Mouse (Mus musculus) left cerebral cortex, postnatal 25 days (tissue): ENCODE measurements at regions not wholly inside any gene's neighbourhood (a gene's known extent, or its start where the extent isn't known, plus 50 kb on each side); places are given as distances from the start of the nearest gene placed in this dataset.
"Not testable (repeated sequence)": the region's sequence is repeated elsewhere in the genome, so short reads cannot be mapped to it uniquely, and the experiment has no call there.

ENCODE experiments used
- DNase-seq, 2 experiments: peaks; one replicate each; pipeline ENCODE4 v3.0.0; 2022; ENCODE audit warnings: low spot score in 2 of 2, mixed read lengths in 1 of 2
- intact Hi-C: fragments of 180-260 bp; cut with DNase I; formaldehyde crosslinking; loops from one replicate; pipeline ENCODE4 v1.15.1; 2025

DNA sequence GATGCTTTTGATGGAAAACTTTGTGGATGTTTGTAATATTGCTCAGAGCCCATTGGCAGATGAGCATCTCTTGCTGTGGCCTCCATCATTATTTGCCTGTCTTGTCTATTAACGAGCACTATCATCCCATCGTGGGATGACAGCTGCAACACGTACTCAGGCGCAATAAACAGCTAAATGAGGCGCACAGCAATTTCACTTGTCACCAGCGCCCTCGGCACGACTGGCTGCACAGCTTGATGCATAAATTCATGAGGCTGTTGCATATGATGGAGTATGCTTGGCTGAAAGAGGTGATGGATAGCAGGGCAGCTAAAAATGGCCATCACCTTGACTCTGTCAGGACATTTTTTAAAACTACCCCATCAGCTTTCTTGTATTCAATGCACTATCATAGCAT lies 853.1 kb upstream of the Pou3f2 start:
- intact Hi-C loops = no loop called here
- DNase-seq = no peak

DNA sequence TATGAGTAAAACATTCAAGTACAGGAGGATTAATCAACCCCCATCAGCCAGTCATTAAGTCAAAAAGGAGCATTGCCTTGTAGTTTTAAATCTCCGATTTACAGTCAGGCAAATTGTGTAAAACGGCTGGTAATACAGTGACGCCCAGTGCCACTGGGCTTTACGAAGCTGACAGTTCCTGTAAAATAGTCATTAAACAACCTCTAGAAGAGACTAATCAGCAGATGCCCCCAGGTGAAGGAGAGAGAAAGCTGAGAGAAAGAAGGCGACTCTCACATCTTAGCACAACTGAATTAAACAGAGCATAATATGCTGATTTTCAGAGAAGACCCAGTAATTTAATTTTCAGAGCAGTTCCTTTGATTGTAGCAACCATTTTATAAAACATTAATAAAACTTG lies 850.3 kb upstream of the Pou3f2 start:
- intact Hi-C loops = no loop called here
- no peak for DNase-seq

DNA sequence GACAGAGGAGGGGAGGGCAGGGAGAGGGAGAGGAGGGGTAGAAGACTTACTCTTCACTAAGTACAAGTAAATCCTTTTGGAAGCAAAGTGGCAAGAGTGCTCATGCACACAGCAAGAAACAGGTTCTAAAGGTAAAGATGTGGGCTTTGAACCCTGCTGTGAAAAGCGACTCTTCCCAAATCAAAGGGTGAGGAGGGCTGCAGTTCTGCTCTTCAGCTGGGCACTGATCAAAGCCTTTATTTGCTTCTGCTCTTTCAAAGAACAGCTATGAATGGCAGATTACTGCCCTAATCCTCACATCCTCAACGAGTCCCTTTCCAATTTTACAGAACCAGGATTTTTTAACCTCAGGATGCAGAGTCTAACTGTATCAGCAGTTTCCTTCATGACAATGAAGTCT lies 812.5 kb upstream of the Pou3f2 start:
- no peak for DNase-seq
- intact Hi-C loops = no loop called here

DNA sequence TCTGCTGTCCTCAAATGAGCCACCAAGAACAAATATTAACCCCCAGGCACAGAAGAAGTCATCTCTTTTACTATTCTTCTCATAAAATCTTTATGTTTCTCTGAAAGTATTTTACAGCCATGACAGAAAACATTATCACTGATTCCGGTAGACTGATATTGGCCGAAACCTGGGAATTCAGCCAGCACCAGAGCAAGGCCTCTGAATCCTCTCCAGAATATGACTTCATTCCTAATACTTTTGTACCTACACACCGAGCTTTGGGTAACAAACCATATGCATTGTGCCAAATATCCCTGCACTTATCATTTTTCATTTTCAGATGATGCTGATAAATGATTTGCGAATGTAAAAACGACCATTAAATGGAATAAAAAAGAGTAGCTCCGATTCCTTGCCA lies 791.9 kb upstream of the Pou3f2 start:
- DNase-seq = no peak
- intact Hi-C loops = no loop called here

GRCm38 (mm10) chr4:23275203-23275602 lies 787.0 kb upstream of the Pou3f2 start:
- no peak for DNase-seq
- intact Hi-C loops = no loop called here

DNA sequence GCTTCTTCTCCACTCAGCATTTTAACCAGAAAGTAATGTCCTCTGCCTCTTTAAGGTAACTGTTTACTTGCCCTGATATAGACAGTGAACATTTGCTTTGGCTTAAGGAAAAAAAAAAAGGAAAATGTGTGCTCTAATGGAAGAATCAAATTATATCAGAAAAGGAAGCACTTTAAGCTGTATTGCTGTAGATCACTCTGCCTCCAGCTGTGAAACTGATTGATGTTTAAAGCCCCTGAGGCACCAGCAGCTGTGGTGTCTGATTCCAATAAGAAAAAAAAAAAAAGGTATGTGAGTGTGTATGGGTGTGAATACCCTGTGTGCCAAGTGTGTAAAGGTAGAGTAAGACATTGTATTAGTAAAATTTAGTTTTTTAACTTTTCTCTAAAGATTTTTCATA lies 783.8 kb upstream of the Pou3f2 start:
- intact Hi-C loops = no loop called here
- DNase-seq = no peak

- intact Hi-C loops = no loop called here
- no peak for DNase-seq
These were observed 772.2 kb upstream of the Pou3f2 start for GRCm38 (mm10) chr4:23260371-23260770.

GRCm38 (mm10) chr4:23234960-23235359 lies 746.8 kb upstream of the Pou3f2 start:
- intact Hi-C loops = no loop called here
- no peak for DNase-seq

DNA sequence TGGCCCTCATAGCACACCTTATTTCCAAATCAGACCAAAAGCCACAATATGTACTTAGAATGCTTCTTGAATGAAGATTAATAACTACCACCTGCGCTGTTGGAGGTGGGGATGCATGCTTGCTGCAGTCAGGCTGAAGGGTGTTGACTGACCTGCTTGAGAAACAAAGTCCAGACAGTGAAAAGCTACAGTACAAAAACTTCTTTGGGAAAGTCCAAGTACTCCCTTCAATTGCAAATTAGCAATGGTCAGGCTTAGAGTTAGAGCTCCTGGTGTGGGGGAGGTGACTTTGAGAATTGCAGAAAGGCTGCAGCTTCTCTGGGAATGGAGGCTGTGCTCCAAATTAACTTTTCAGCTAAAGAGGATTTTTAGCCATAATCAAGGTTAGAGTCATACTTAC lies 706.6 kb upstream of the Pou3f2 start:
- DNase-seq, intact Hi-C loops: not testable (repeated sequence)

DNA sequence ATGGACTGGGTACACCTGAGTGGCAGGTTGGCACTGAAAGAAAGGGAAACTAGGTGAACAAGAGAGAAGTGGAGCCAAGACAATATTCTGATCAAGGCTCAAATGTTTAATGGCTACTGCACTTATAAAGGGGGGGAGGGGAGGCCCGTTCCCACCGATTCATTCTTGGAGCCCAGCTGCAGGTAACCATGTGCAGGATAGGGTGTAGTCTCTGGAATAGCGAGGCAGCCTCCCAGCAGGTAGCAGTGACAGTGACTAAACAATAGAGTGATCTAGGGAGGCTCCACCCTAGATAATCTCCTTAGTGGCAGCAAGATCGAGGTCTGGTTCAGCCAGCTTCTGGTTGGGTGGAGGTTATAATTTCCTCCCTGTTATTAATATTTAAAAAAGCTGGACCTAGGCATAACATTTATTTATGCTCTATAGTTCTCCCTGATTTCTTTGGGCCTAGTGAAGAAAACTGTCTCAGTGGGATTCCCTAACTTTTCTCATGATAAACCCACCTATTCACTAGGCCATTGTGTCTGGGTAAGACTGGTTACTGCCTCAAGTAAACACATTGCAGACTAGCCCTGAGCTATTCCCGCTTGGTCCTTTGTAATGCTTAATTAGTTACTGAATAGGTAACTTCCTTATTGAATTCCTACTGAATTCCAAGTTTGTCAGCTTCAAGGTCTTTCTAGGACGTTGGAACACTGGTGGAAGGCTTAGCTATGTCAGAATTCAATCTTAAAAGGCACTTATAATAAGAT lies 705.4 kb upstream of the Pou3f2 start:
- DNase-seq = no peak
- intact Hi-C loops = no loop called here

GRCm38 (mm10) chr4:23173811-23174210 lies 685.6 kb upstream of the Pou3f2 start:
- intact Hi-C loops = no loop called here
- no peak for DNase-seq

DNA sequence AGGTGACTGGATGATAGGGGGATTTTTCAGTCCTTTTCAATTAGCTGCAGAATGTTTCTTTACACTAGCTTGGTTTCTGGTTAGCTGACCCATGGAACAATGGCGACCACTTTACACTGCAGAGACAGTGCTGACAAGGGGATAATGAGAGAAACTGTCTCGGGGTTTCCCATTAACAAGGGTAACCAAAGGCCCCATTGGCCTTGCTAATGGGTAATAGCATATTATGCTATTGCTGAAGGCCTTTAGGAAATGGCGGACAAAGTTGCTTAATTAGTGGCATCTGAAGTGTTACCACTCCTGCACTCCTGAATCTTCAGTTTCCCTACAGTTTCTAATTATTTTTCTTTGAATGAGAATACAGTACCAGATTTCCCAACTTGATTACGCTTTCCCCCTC lies 685.2 kb upstream of the Pou3f2 start:
- intact Hi-C loops = no loop called here

GRCm38 (mm10) chr4:23148097-23148849 lies 660.1 kb upstream of the Pou3f2 start:
- intact Hi-C loops = no loop called here
- no peak for DNase-seq

More for the DNA sequence above, 685.2 kb upstream of the Pou3f2 start:
- DNase-seq = no peak

DNA sequence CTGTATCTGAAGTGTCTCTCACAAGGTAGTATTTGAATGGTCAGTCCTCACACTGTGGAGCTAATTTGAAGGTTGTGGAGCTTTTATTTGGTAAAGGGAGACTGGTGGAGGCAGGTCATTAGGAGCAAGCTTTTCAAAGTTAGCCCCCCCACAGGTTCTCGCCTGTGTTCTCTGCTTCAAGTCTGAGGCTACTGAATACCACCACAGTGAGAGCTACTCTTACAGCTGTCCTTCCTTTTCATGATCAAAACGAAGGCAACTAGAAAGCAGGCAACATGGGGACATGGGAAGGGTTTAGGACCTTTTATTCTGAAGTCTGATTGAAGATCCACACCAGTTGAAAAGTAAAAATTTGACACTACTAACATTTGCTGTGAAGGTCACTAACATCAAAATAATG lies 645.2 kb upstream of the Pou3f2 start:
- intact Hi-C loops = no loop called here
- DNase-seq = no peak

- intact Hi-C loops, DNase-seq: not testable (repeated sequence)
These were observed 613.3 kb upstream of the Pou3f2 start for GRCm38 (mm10) chr4:23101452-23101851.

DNA sequence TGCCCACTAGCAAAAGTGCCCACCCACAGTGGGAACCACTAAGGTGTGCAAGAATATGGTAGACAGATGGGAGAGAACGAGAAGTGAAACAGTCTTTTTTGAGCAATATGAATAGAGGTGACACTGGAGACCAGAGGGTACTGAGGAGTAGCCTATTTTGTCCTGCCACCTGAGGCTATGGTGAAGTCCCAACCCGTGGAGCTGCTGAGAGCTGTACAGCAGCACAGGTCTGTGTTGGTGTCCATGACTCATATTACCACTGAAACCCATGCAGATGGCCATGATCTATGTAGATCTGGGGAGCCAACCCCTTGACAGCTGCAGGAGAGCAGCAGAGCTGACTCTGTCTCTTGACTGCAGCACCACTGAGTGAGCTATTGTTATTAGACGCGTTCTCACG lies 591.4 kb upstream of the Pou3f2 start:
- DNase-seq = no peak

GRCm38 (mm10) chr4:23077603-23078002 lies 589.4 kb upstream of the Pou3f2 start:
- no peak for DNase-seq
- intact Hi-C loops = no loop called here

More for the DNA sequence above, 591.4 kb upstream of the Pou3f2 start:
- intact Hi-C loops = no loop called here

- intact Hi-C loops = no loop called here
- no peak for DNase-seq
These were observed 562.6 kb upstream of the Pou3f2 start for GRCm38 (mm10) chr4:23050701-23051317.

GRCm38 (mm10) chr4:23037784-23038183 lies 549.6 kb upstream of the Pou3f2 start:
- DNase-seq = no peak
- intact Hi-C loops = no loop called here

GRCm38 (mm10) chr4:23031271-23031670 lies 543.1 kb upstream of the Pou3f2 start:
- intact Hi-C loops = no loop called here
- DNase-seq = no peak

DNA sequence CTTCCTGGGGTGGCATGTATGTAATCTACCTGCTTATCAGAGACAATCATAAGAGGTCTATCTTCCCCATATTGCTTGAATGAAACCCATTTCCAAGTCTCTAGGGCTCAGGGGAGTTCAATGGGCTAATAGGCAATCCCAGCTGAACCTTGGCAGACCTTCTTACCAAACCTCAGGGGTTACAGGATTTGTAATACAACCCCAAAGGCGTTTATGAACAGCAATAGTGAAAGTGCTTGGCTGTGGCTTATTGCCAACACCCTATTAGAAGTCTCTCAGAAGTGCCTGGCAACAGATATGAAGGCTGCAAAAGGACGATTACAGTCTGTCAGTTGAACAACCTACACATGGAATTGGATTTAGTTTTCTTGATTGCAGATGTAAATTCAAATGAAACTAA lies 534.0 kb upstream of the Pou3f2 start:
- no peak for DNase-seq
- intact Hi-C loops = no loop called here
